Mouse (Mus musculus) ES-E14 (cell line): ENCODE data around the gene Dnaaf1.

Source experiments
- CHD2 ChIP-seq: IDR thresholded peaks from 2 replicates; pipeline ENCODE4 v1.6.1; 2014; ENCODE audit warnings: mild to moderate bottlenecking, low read depth, low read length, inconsistent platforms
- HCFC1 ChIP-seq: IDR thresholded peaks from 2 replicates; pipeline ENCODE4 v1.6.1; 2012; ENCODE audit warnings: low read length, inconsistent platforms, borderline replicate concordance; ENCODE audit not compliant: insufficient read depth
- MAFK ChIP-seq: IDR thresholded peaks from 2 replicates; pipeline ENCODE4 v1.6.1; 2014; ENCODE audit warnings: mild to moderate bottlenecking, low read depth, low read length, inconsistent platforms; ENCODE audit not compliant: insufficient read depth
- ZC3H11A ChIP-seq: IDR thresholded peaks from 2 replicates; pipeline ENCODE4 v1.6.1; 2012; ENCODE audit warnings: low read depth, mild to moderate bottlenecking, inconsistent platforms, low read length, borderline replicate concordance
- ZNF384 ChIP-seq: IDR thresholded peaks from 2 replicates; pipeline ENCODE4 v1.6.1; 2012; ENCODE audit warnings: low read depth, low read length, inconsistent platforms

DNA sequence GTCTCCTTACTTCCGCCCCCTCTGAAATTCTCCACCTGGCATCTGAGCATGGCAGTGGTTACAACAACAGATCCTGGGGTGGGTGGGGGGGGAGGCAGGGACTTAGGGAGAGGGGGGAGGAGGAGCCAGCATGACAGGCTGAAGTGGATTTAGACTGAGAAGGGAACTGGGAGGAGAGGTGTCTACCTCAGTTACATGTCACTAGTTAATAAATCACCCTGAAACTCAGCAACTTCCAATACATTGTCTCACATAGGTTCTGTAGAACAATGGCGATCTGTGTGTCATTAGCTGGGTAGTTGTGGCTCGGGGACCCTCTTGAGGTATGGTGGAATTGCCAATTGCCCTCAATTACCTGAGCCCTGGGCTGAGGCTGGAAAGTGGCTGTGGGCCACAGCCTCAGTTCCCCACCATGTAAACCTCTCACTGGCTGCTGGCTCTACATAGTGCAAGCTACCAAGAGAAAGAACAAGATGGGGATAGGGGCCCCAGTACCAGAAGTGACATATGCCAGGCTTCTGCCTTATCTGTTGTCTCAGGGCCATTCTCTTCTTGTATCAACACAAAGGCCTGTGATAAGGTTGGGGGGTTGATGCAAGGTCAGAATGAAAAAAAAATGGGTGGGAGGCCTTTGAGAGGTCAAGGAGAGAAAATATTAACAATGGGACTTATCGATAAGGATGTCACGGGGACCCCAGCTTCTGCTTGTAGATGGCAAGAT lies 5.6 kb downstream of the Dnaaf1 start:
- TF ChIP-seq ZC3H11A (no peak), CHD2 (no peak), MAFK (no peak), ZNF384 (no peak), HCFC1 (no peak)
